Mouse (Mus musculus) neural tube, embryonic 11.5 days (tissue): ENCODE measurements around the gene Sergef. TPM values are rescaled to one million over a fixed set of nuclear protein-coding genes. Genes with fewer than 3 reads are reported as not detected.
"Not testable (repeated sequence)": the region's sequence is repeated elsewhere in the genome, so short reads cannot be mapped to it uniquely, and the experiment has no call there.

ENCODE experiments used
- ATAC-seq: fragments of 200-750 bp; cut with Nextera tagmentation; 2 replicates; pipeline ENCODE4 v1.8.0; 2017; ENCODE audit warnings: moderate number of reproducible peaks, mild to moderate bottlenecking, moderate TSS enrichment, moderate library complexity; ENCODE audit not compliant: insufficient read depth, low FRiP score, low TSS enrichment
- DNase-seq: peaks from one replicate; pipeline ENCODE4 v3.0.0-alpha.2; 2015; ENCODE audit warnings: low spot score
- H3K27ac ChIP-seq: fragments of 300-500 bp; sonication (generic); 2 replicates; pipeline ENCODE4 v1.5.1; 2014; ENCODE audit warnings: low read depth, mild to moderate bottlenecking, low read length
- H3K27me3 ChIP-seq: fragments of 300-500 bp; sonication (generic); 2 replicates; pipeline ENCODE4 v1.6.1; 2014; ENCODE audit warnings: mild to moderate bottlenecking, low read length, mixed read lengths; ENCODE audit not compliant: control insufficient read depth, insufficient read depth
- H3K36me3 ChIP-seq: fragments of 300-500 bp; sonication (generic); 2 replicates; pipeline ENCODE4 v1.6.1; 2014; ENCODE audit warnings: mild to moderate bottlenecking, low read length, moderate library complexity, mixed read lengths; ENCODE audit not compliant: control insufficient read depth, insufficient read depth
- H3K4me1 ChIP-seq: fragments of 300-500 bp; sonication (generic); 2 replicates; pipeline ENCODE4 v1.6.1; 2014; ENCODE audit warnings: low read length, mixed read lengths; ENCODE audit not compliant: control insufficient read depth, insufficient read depth
- H3K4me2 ChIP-seq: fragments of 300-500 bp; sonication (generic); 2 replicates; pipeline ENCODE4 v1.6.1; 2014; ENCODE audit warnings: low read depth, mild to moderate bottlenecking, moderate library complexity
- H3K4me3 ChIP-seq: fragments of 300-500 bp; sonication (generic); 2 replicates; pipeline ENCODE4 v1.5.1; 2014; ENCODE audit warnings: low read depth, low read length
- H3K9ac ChIP-seq: fragments of 300-500 bp; sonication (generic); 2 replicates; pipeline ENCODE4 v1.6.1; 2014; ENCODE audit warnings: mild to moderate bottlenecking, low read length
- H3K9me3 ChIP-seq: fragments of 300-500 bp; sonication (generic); 2 replicates; pipeline ENCODE4 v1.6.1; 2016; ENCODE audit warnings: low read length; ENCODE audit not compliant: control insufficient read depth
- WGBS: fragments of 180-500 bp; shearing (Covaris S2); extraction: QIAGEN DNeasy Blood & Tissue Kit; methylation state at CpG from one replicate; pipeline ENCODE4 v1.1.7; 2014; 5-methylcytosine and 5-hydroxymethylcytosine counted together
- polyA plus RNA-seq: library from polyadenylated mRNA; unstranded; fragments of >200 nt; fragmentation: Nextera tagmentation; extraction: Ambion mirVana; gene quantifications from 2 replicates; pipeline ENCODE4 v1.2.1, GENCODE M21; 2014

Sergef gene
- polyA plus RNA-seq, 1 experiment from 2014 or later: 13.5 TPM

- H3K4me1 ChIP-seq: 0 out of 2 replicates have a peak, but pooled peaks cover 3% of the 10 kb centered on the region
- H3K9ac ChIP-seq: no peak overlapping the region
- peak; percentile 59 for DNase-seq
- H3K27ac ChIP-seq: no peak overlapping the region
- WGBS: 1% methylated on average over 21 of the region's 21 CpGs
- H3K27me3 ChIP-seq: no peaks in the 10 kb centered on the region; the same call in 1 of the 2 replicates
- no peaks in the 10 kb centered on the region for H3K36me3 ChIP-seq
- H3K4me3 ChIP-seq: no peak overlapping the region
- peak; percentile 27; the same call in 1 of the 2 replicates for ATAC-seq
- no peaks in the 10 kb centered on the region for H3K9me3 ChIP-seq
- H3K4me2 ChIP-seq: peak overlapping the region; percentile 24
Measured at GRCm38 (mm10) chr7:46667256-46667655, 27.6 kb upstream of the Sergef start.

- no peak overlapping the region for H3K4me2 ChIP-seq
- H3K27me3 ChIP-seq: no peaks in the 10 kb centered on the region; the same call in 1 of the 2 replicates
- H3K36me3 ChIP-seq: no peaks in the 10 kb centered on the region
- H3K9ac ChIP-seq: no peak overlapping the region
- 41% methylated on average over 9 of the region's 9 CpGs for WGBS
- no peaks in the 10 kb centered on the region for H3K9me3 ChIP-seq
- DNase-seq (peak; percentile 46), ATAC-seq (no peak)
- no peak overlapping the region for H3K4me3 ChIP-seq
- H3K4me1 ChIP-seq: 0 out of 2 replicates have a peak, but pooled peaks cover 3% of the 10 kb centered on the region
- no peak overlapping the region for H3K27ac ChIP-seq
Measured at GRCm38 (mm10) chr7:46665236-46665635, 25.6 kb upstream of the Sergef start.

- Histone ChIP-seq H3K4me3 (no peak overlapping the region), H3K9me3 (no peaks in the 10 kb centered on the region), H3K4me1 (no peaks in the 10 kb centered on the region), H3K9ac (no peak overlapping the region), H3K36me3 (no peaks in the 10 kb centered on the region), H3K4me2 (peak overlapping the region; percentile 14; the same call in 1 of the 2 replicates), H3K27me3 (no peaks in the 10 kb centered on the region), H3K27ac (no peak overlapping the region)
- 32% methylated on average over 18 of the region's 18 CpGs for WGBS
- no peak for DNase-seq
- ATAC-seq: no peak
Measured at GRCm38 (mm10) chr7:46661591-46662090, 22.0 kb upstream of the Sergef start.

- 70% methylated on average over 2 of the region's 2 CpGs for WGBS
- no peak overlapping the region for H3K9ac ChIP-seq
- ATAC-seq (no peak), DNase-seq (no peak)
- H3K36me3 ChIP-seq: no peaks in the 10 kb centered on the region
- no peaks in the 10 kb centered on the region for H3K4me1 ChIP-seq
- H3K27me3 ChIP-seq: no peaks in the 10 kb centered on the region
- H3K4me3 ChIP-seq: no peak overlapping the region
- H3K9me3 ChIP-seq: no peaks in the 10 kb centered on the region
- no peak overlapping the region for H3K4me2 ChIP-seq
- H3K27ac ChIP-seq: no peak overlapping the region
Measured at GRCm38 (mm10) chr7:46652279-46652678, 12.7 kb upstream of the Sergef start.

- not testable (repeated sequence) for DNase-seq, ATAC-seq, H3K27me3 ChIP-seq, H3K9ac ChIP-seq, H3K4me1 ChIP-seq, H3K4me2 ChIP-seq, H3K9me3 ChIP-seq, H3K4me3 ChIP-seq, H3K27ac ChIP-seq, H3K36me3 ChIP-seq
- 54% methylated on average over 5 of the region's 5 CpGs for WGBS
Measured at GRCm38 (mm10) chr7:46650231-46650630, 10.6 kb upstream of the Sergef start.

GRCm38 (mm10) chr7:46648431-46649140 is 9.0 kb upstream of the Sergef start:
- Histone ChIP-seq H3K4me1 (no peaks in the 10 kb centered on the region), H3K4me3 (no peak overlapping the region), H3K4me2 (no peak overlapping the region), H3K9me3 (no peaks in the 10 kb centered on the region), H3K27me3 (no peaks in the 10 kb centered on the region), H3K36me3 (no peaks in the 10 kb centered on the region), H3K9ac (no peak overlapping the region), H3K27ac (no peak overlapping the region)
- WGBS: 78% methylated on average over 4 of the region's 4 CpGs
- no peak for ATAC-seq
- DNase-seq: no peak

- no peaks in the 10 kb centered on the region for H3K36me3 ChIP-seq
- 0 out of 2 replicates have a peak, but pooled peaks cover 4% of the 10 kb centered on the region for H3K27me3 ChIP-seq
- H3K4me3 ChIP-seq: no peak overlapping the region
- peaks cover 8% of the 10 kb centered on the region for H3K4me1 ChIP-seq
- no peak overlapping the region for H3K27ac ChIP-seq
- no peaks in the 10 kb centered on the region for H3K9me3 ChIP-seq
- no peak overlapping the region for H3K9ac ChIP-seq
- ATAC-seq: no peak
- no peak for DNase-seq
- 83% methylated on average over 1 of the region's 1 CpGs for WGBS
- H3K4me2 ChIP-seq: no peak overlapping the region
Measured at GRCm38 (mm10) chr7:46643172-46643571, 3.6 kb upstream of the Sergef start.

- H3K9ac ChIP-seq: peak overlapping the region; percentile 76
- DNase-seq: no peak
- H3K36me3 ChIP-seq: no peaks in the 10 kb centered on the region
- H3K4me3 ChIP-seq: peak overlapping the region; percentile 64
- H3K27ac ChIP-seq: no peak overlapping the region
- no peak; the same call in 1 of the 2 replicates for ATAC-seq
- H3K4me2 ChIP-seq: peak overlapping the region; percentile 88
- 0 out of 2 replicates have a peak, but pooled peaks cover 4% of the 10 kb centered on the region for H3K27me3 ChIP-seq
- 19% methylated on average over 17 of the region's 17 CpGs for WGBS
- no peaks in the 10 kb centered on the region for H3K9me3 ChIP-seq
- peaks cover 8% of the 10 kb centered on the region for H3K4me1 ChIP-seq
Measured at GRCm38 (mm10) chr7:46640062-46640461, 455 bp upstream of the Sergef start.
